Mouse (Mus musculus) heart, postnatal 14 days (tissue): ENCODE data around the gene Mfsd2b. TPM values are rescaled to one million over a fixed set of nuclear protein-coding genes. Genes with fewer than 3 reads are reported as not detected.

Experiments
- DNase-seq, 2 experiments: peaks; one replicate each; pipeline ENCODE4 v3.0.0; 2021 to 2022
- intact Hi-C: fragments of 180-260 bp; cut with DNase I; formaldehyde crosslinking; loops from one replicate; pipeline ENCODE4 v1.15.1; 2025
- total RNA-seq, 2 experiments: library from RNA; stranded (reverse); gene quantifications; 2 replicates each; pipeline ENCODE4 v1.2.3; 2021

Mfsd2b gene
- total RNA-seq, 2 experiments from 2014 or later, result 0.68 to 0.86 TPM

GRCm38 (mm10) chr12:4879048-4879447 is 4.9 kb upstream of the Mfsd2b start:
- DNase-seq, result no peak

GRCm38 (mm10) chr12:4878296-4878783 is 4.2 kb upstream of the Mfsd2b start:
- no peak for DNase-seq
- intact Hi-C loops, result loop anchor here (10.0 kb wide), 1 partner anchor 96 kb away; no protein-coding TSS in a partner anchor

More at GRCm38 (mm10) chr12:4879048-4879447, 4.9 kb upstream of the Mfsd2b start:
- intact Hi-C loops, result loop anchor here (10.0 kb wide), 1 partner anchor 96 kb away; no protein-coding TSS in a partner anchor

DNA sequence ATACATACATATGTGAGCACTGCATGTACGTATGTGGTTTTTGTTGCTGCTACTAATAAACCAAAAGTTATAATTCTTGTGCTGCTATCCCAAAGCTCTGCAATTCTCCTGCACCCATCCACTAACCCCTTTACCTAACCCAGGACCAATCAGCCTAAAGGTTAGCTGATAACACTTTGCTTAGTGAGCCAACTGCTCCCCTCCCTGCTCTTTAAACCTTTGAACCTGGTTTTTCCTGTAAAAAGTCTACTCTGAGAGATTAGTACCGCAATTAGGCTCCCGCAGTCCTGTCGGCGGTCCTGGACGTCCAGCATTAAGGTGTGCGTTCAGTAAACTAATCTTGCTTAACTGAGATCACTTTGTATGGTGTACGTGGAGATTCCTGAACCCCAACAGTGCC is 1.5 kb upstream of the Mfsd2b start:
- intact Hi-C loops, result loop anchor here (10.0 kb wide), 1 partner anchor 99 kb away; no protein-coding TSS in a partner anchor
- DNase-seq, result no peak

GRCm38 (mm10) chr12:4873531-4873930 is 628 bp downstream of the Mfsd2b start:
- intact Hi-C loops, result loop anchor here (10.0 kb wide), 1 partner anchor 101 kb away; no protein-coding TSS in a partner anchor
- no peak for DNase-seq

DNA sequence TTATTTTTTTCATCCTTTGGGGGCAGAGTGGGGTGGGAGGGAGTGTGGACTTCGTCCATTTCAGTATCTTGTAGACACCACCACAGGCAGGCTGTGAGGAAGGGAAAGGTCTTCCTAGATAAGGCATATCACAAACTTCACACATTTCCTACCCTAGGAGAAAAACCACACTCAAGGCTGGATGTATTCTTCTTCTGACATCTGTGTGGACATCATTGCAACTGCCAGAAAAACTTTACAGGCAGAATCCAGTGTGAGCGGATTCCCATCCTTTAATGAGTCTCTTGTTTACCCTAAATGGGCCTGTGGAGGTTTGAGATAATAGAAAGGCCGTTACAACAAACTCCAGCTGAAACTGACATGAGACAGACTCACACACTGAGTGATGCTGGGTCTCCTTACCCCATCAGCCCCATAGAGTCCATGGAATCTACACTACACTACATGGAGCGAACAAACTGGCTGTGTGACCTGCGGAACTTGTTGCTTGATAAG is 1.1 kb downstream of the Mfsd2b start:
- intact Hi-C loops, result loop anchor here (10.0 kb wide), 1 partner anchor 102 kb away; no protein-coding TSS in a partner anchor
- no peak for DNase-seq

DNA sequence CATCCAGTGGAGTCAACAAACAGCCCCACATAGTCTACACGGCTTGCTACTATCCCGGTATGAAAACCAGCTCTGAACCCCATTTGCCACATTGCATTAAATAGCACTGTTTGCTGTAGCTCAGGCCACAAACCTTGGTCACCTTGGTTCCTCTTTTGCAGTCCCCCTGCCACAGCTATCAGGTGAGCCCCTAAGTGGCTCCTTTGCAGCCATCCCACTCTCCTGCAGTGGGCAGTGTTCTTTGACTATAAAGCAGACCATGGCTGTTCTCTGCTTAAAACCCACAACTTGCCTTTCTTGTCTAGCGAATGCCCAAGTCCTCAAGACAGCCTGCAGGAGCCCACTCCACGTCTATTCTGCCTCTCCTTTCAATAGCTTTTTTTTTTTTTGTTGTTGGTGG is 1.9 kb downstream of the Mfsd2b start:
- no peak for DNase-seq
- intact Hi-C loops, result loop anchor here (10.0 kb wide), 1 partner anchor 103 kb away; no protein-coding TSS in a partner anchor

GRCm38 (mm10) chr12:4871260-4871659 is 2.9 kb downstream of the Mfsd2b start:
- DNase-seq, result no peak
- intact Hi-C loops, result loop anchor here (10.0 kb wide), 1 partner anchor 104 kb away; no protein-coding TSS in a partner anchor

GRCm38 (mm10) chr12:4868924-4869323 is 5.2 kb downstream of the Mfsd2b start:
- DNase-seq, result no peak
- intact Hi-C loops, result no loop called here

DNA sequence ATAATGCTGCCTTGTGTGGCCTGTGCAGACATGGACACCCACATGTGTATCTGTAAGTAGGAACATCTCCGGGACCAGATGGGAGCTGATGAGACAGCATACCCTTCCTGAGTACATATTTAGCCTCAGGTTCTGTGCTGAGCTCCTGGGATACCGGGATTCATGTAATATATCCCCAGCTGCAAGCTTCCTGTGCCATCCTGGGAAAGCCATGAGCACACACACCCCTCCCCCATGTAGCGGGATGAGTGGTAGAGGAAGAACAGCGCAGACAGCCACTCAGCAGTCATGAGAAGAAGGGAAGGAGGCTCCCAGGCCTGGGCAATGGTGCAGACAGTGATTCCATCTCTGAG is 9.8 kb downstream of the Mfsd2b start:
- intact Hi-C loops, result loop anchor here (5.0 kb wide), 1 partner anchor 43 kb away; the partner anchor contains the start of gene Ubxn2a
- DNase-seq, result no peak

- peak in 1 of 2 experiments; percentile 47 for DNase-seq
- intact Hi-C loops, result loop anchor here (5.0 kb wide), 1 partner anchor 44 kb away; the partner anchor contains the start of gene Ubxn2a
These were observed 10.4 kb downstream of the Mfsd2b start for GRCm38 (mm10) chr12:4863654-4864337.

- no peak for DNase-seq
- intact Hi-C loops, result loop anchor here (5.0 kb wide), 1 partner anchor 45 kb away; the partner anchor contains the start of gene Ubxn2a
These were observed 11.5 kb downstream of the Mfsd2b start for GRCm38 (mm10) chr12:4862672-4863071.

DNA sequence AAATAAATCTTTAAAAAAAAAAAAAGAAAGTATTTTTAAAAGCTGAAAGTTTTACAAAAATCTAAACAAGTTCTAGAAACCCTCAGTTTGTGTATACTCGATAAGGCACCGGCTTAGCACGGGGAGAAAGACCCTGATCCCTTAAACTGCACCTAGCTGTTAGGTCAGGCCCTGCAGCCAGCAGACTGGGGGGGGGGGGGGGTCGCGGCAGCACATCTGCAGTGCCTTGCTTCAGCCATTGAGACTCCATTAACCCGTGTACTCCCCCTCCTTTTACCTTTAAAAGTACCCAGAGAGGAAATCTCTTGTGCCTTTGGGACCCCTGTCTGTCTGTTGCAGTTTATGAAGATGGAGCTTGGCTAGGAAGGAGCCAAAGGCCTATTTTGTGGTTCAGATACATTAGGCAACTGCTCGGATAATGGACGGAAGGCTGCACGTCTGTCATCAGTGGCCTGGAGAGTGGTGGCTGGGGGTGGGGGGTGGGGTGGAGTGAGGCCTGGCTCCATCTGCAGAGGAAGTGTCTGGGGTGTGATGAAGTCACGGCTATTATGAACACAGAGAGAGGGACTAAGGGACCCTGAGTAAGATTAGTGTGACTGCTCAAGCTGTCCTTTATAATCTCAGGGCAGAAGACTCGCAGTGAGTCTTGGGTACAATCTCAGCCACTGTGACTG is 14.8 kb downstream of the Mfsd2b start:
- intact Hi-C loops, result loop anchor here (5.0 kb wide), 1 partner anchor 58 kb away; the partner anchor contains the start of gene Atad2b

DNA sequence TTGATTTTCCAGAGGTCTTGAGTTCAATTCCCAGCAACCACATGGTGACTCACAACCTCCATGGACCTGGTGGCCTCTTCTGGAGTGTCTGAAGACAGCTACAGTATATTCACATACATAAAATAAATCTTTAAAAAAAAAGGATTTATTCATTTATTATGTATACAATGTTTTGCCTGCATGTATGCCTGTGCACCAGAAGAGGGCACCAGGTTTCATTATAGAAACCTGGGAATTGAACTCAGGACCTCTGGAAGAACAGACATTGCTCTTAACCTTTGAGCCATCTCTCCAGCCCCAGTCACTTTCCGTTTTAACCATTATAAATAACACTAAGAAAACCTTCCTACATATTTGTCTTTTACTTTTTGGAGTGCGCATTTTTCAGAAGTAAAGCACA is 17.3 kb downstream of the Mfsd2b start:
- no peak for DNase-seq
- intact Hi-C loops, result loop anchor here (5.0 kb wide), 1 partner anchor 60 kb away; the partner anchor contains the start of gene Atad2b

More for the DNA sequence above, 14.8 kb downstream of the Mfsd2b start:
- DNase-seq, result no peak

- intact Hi-C loops, result loop anchor here (5.0 kb wide), 1 partner anchor 61 kb away; the partner anchor contains the start of gene Atad2b
- DNase-seq, result peak in 1 of 2 experiments; percentile 31
These were observed 18.0 kb downstream of the Mfsd2b start for GRCm38 (mm10) chr12:4856160-4856559.

DNA sequence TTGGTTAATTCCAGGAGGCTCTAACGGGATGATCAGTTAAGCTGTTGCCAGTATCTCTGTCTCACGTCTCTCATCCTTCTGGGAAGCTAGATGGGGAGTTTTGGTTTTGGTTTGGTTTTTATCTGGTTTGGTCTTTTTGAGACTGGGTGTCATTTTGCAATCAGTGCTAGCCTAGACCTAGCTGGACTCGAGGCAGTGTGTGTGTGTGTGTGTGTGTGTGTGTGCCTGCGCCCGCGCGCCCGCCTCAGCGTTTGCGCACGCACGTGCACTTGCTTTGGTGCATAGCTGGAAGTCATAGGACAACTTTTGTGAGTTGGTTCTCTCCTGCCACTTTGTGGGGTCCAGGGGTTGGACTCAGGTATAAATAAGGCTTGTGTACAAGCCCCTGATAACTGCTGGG is 30.4 kb downstream of the Mfsd2b start:
- DNase-seq, result peak; percentile 40 to 49
- intact Hi-C loops, result loop anchor here (2.0 to 5.0 kb wide), 2 partner anchors 25 to 74 kb away; partner anchors contain the start of gene Atad2b

DNA sequence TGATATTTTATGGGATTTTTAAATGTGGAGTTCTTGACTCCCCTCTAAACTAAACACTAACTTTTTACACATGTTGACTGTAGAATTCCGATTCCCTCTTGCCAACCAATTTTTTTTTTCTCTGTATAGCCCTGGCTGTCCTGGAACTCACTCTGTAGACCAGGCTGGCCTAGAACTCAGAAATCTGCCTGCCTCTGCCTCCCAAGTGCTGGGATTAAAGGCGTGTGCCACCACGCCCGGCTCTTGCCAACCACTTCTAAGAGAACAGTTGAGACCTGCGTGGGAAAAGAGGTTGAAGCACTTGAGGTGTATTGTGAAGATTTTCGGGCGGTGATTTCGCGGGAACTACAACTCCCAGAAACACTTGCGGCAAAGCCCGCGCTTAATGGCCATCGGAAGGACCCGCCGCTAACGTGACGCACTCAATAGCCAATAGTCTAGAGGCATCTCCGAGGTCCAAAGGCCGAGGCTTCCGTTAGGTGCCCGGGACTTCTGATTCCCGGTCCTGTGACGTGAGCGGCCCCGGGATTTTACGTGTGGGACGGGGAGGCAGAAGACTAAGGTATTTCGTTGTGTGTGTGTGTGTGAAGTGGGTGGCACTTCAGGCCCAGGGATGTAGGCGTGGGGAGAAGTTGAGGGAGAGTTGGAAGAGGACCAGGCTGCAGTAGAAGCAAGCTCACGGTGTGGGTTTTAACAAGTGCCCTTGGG is 31.1 kb downstream of the Mfsd2b start, which contains the start of gene Wdcp:
Gene Wdcp (plus strand): TSS at position 414 of the 708 bp plus-strand sequence.
- DNase-seq, result peak; percentile 86 to 89
- intact Hi-C loops, result loop anchor here (2.0 to 5.0 kb wide), 2 partner anchors 24 to 74 kb away; partner anchors contain the start of gene Atad2b

- DNase-seq, result no peak
- intact Hi-C loops, result loop anchor here (2.0 to 5.0 kb wide), 2 partner anchors 24 to 75 kb away; partner anchors contain the start of gene Atad2b
These were observed 31.7 kb downstream of the Mfsd2b start for GRCm38 (mm10) chr12:4842456-4842855.

GRCm38 (mm10) chr12:4841392-4841887 is 32.7 kb downstream of the Mfsd2b start, which contains the start of gene Fkbp1b:
Gene Fkbp1b (minus strand): TSS chr12:4841591.
- peak; percentile 47 to 62 for DNase-seq
- intact Hi-C loops, result loop anchor here (5.0 kb wide), 1 partner anchor 76 kb away; the partner anchor contains the start of gene Atad2b

- peak in 1 of 2 experiments; percentile 11 for DNase-seq
- intact Hi-C loops, result loop anchor here (5.0 kb wide), 1 partner anchor 77 kb away; the partner anchor contains the start of gene Atad2b
These were observed 33.4 kb downstream of the Mfsd2b start for GRCm38 (mm10) chr12:4840741-4841140.
